Mouse (Mus musculus) brain, embryonic 14.5 days (tissue): ENCODE measurements around the gene Slc38a11.

Experiments
- CTCF ChIP-seq: fragments of 200-500 bp; IDR thresholded peaks from 2 replicates; pipeline ENCODE4 v1.5.1; 2012; ENCODE audit warnings: inconsistent platforms, mild to moderate bottlenecking, moderate library complexity, borderline replicate concordance; ENCODE audit not compliant: insufficient read depth, insufficient read length; ENCODE audit errors: extremely low read depth
- POLR2A ChIP-seq: fragments of 200-500 bp; IDR thresholded peaks from 2 replicates; pipeline ENCODE4 v1.6.1; 2012; ENCODE audit warnings: mild to moderate bottlenecking, inconsistent platforms, borderline replicate concordance; ENCODE audit not compliant: poor library complexity, insufficient read depth, insufficient read length, severe bottlenecking; ENCODE audit errors: extremely low read depth

DNA sequence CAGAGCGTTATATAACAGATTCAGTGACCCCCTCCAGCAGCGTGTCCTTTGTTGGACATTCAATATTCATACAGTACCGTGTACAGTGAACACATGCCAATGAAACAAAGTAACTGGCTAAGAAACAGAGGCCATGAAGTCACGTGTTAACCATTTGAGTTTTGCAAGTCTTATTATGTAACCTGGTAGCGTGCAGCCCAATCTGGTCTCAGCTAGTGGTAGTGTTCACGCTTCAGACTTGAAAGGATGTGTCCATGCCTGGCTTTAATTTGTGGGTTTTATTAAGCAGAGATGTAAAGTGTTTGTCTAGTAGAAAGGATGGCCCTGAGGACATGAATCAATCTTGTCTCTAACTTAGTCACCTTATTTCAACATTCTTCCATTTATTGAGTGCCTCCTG, 95.1 kb downstream of the Slc38a11 start:
- TF ChIP-seq POLR2A (no peak), CTCF (no peak)
